Mouse (Mus musculus) gastrocnemius, postnatal 10 days (tissue): ENCODE results near the gene Gm34653. TPM values are rescaled to one million over a fixed set of nuclear protein-coding genes. Genes with fewer than 3 reads are reported as not detected.

Source experiments
- DNase-seq: peaks from one replicate; pipeline ENCODE4 v3.0.0; 2021; ENCODE audit warnings: mixed read lengths
- total RNA-seq, 2 experiments: library from RNA; stranded (reverse); gene quantifications; 2 replicates each; pipeline ENCODE4 v1.2.3; 2021

Gene Gm34653
- total RNA-seq, 2 experiments from 2014 or later = not detected

GRCm38 (mm10) chr2:34884186-34884585 is 51.4 kb downstream of the Gm34653 start:
- no peak for DNase-seq

Other genes with a start within 250 kb of the Gm34653 start
- gene Gapvd1, start 77.8 kb upstream of the Gm34653 start, total RNA-seq = 10 to 100 TPM; 37.7 to 46.4 TPM
- gene Hspa5, start 61.0 kb upstream of the Gm34653 start, total RNA-seq = 100 to 1,000 TPM; 187 to 207 TPM
- gene Rabepk, start 33.1 kb upstream of the Gm34653 start, total RNA-seq = 1 to 10 TPM; 8.8 to 10.0 TPM
- 10 to 100 TPM; 46.6 to 48.1 TPM for gene Fbxw2, start 6.7 kb upstream of the Gm34653 start, total RNA-seq
- gene Cutal, start 41.4 kb downstream of the Gm34653 start, total RNA-seq = under 1 TPM in 1 of 2 experiments, not detected in 1; 0.45 TPM
- 10 to 100 TPM; 15.4 to 22.4 TPM for gene Psmd5, start 42.0 kb downstream of the Gm34653 start, total RNA-seq
- 1 to 10 TPM; 3.9 to 4.7 TPM for gene Phf19, start 81.0 kb downstream of the Gm34653 start, total RNA-seq
- 1 to 10 TPM in 1 of 2 experiments, under 1 TPM in 1; 0.85 to 2.6 TPM for gene Traf1, start 128.8 kb downstream of the Gm34653 start, total RNA-seq
- under 1 TPM in 1 of 2 experiments, not detected in 1; 0.18 TPM for gene Hc, start 228.4 kb downstream of the Gm34653 start, total RNA-seq